Mouse (Mus musculus) kidney, postnatal 4 days (tissue): ENCODE data around the gene Cxcr4.

Experiments
- DNase-seq, 2 experiments: peaks; one replicate each; pipeline ENCODE4 v3.0.0; 2021; ENCODE audit warnings: mixed read lengths in 2 of 2

Cxcr4 gene

GRCm38 (mm10) chr1:128567224-128568197 lies 24.6 kb downstream of the Cxcr4 start:
- no peak for DNase-seq

GRCm38 (mm10) chr1:128563905-128564304 lies 28.2 kb downstream of the Cxcr4 start:
- DNase-seq: no peak

- DNase-seq: no peak
These were observed 30.7 kb downstream of the Cxcr4 start for GRCm38 (mm10) chr1:128561325-128561874.

GRCm38 (mm10) chr1:128560452-128561324 lies 31.4 kb downstream of the Cxcr4 start:
- DNase-seq: no peak

GRCm38 (mm10) chr1:128557953-128558352 lies 34.1 kb downstream of the Cxcr4 start:
- DNase-seq: no peak

GRCm38 (mm10) chr1:128552545-128552944 lies 39.5 kb downstream of the Cxcr4 start:
- DNase-seq: no peak

GRCm38 (mm10) chr1:128551743-128552397 lies 40.2 kb downstream of the Cxcr4 start:
- DNase-seq: peak in 1 of 2 experiments; percentile 9

DNA sequence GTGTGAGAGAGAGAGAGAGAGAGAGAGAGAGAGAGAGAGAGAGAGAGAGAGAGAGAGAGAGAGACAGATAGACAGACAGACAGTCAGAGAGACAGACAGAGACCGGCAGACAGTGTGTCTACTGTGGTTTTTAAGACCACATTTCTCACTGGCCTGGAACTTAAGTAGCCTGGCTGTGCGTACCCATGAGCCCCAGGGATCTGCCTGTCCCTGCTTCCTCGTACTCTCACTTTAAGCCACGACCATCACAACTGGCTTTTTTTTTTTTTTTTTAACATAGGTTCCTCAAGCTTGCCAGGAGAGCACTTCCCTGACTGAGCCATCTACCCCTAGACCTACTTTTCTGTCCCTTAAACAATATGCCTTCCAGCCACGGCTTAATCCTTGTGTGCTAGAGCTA lies 42.7 kb downstream of the Cxcr4 start:
- no peak for DNase-seq

- no peak for DNase-seq
These were observed 43.1 kb downstream of the Cxcr4 start for GRCm38 (mm10) chr1:128549007-128549406.

DNA sequence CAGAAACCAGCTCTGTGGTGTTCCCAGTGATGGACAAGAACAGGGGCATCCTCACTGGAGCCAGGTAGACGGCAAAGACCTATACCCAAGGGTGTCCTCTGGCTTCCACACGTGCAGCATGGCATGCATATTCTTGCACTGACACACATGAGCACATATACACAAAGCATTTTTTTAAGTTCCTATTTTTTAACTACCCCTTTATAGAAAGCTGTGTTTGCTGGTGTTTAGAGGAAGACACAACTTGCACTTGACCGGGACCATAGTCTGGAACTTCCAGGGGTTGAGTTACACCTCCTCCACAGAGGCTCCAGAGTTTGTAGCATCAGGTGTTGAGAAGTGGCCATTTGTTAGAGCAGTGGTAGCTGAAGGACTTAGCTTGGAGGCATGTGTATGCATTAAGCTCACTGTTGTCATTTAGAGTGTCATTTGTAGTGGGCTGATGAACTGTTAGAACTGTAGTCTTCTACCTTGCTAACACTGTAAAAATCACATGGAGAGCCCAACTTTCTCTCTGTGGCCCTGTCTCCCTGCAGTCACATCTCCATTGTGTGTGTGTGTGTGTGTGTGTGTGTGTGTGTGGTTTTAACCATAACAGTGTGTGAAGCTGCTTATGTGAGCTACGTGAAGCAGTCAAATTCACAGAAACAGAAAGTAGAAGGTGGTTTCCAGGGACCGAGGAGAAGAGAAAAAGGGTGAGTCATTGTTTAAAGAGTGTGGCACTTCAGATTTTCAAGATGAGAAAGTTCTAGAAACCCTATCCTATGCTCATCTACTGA lies 43.7 kb downstream of the Cxcr4 start:
- DNase-seq: no peak

- DNase-seq: no peak
These were observed 46.4 kb downstream of the Cxcr4 start for GRCm38 (mm10) chr1:128545672-128546071.

- no peak for DNase-seq
These were observed 49.0 kb downstream of the Cxcr4 start for GRCm38 (mm10) chr1:128543137-128543536.

DNA sequence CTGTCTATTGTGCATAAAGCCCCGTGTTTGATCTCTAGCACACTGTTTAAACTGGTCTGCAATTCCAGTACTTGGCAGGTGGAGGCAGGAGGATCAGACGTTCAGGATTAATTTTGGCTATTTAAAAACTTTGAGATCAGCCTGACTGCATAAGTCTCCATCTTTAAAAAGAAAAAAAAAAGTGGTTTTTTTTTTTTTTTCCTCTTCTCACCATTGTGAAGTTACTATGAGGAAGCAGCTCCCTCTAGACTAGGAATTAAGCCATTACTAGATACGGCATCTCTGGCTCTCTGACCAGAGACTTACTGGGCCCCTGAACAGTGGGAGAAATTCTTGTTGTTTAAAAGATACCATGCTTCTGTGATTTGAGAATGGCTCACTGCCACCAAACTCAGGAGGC lies 49.5 kb downstream of the Cxcr4 start:
- DNase-seq: no peak

DNA sequence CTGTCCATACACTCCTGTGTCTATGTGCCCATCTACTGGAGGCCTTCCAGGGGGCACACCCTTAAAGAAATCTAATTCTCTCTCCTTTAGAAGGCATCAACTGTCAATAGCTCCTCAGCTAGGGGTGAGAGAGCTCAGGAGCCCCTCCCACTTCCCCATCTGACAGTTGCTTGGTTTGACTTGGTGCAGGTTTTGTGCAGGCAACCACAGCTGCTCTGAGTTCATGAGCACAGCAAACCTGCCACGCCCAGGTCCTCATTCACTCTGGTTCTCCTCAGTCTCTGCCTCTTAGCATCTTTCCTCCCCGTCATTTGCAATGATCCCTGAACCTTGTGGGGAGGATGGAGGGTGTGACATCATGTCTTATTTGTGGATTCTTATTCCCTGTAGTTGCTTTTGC lies 51.9 kb downstream of the Cxcr4 start:
- no peak for DNase-seq

GRCm38 (mm10) chr1:128539555-128539954 lies 52.5 kb downstream of the Cxcr4 start:
- DNase-seq: no peak
